Mouse (Mus musculus): ENCODE measurements around the gene Dcst1. TPM values are rescaled to one million over a fixed set of nuclear protein-coding genes. Genes with fewer than 3 reads are reported as not detected.

Gene Dcst1
- polyA plus RNA-seq, 1 experiment from 2014 or later, result 1.1 TPM

DNA sequence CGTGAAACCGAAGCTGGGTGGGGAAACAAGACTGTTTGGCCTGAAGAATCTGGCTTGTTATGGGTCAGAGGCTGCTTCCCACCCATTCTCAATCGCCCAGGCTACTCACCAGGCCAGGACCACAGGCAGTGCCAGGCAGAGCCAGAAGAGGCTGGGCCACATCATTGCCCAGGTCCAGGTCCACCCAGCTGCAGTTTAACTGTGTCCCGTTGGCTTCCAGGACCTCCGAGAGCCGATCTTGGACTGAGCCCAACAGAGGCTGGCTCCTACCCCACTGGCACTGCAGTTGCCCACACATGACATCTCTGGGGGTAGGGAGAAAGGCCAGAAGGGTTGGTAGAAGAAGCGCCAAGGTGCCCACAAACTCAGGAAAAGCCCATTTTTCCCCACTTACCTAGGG is 21.8 kb downstream of the Dcst1 start:
- Histone ChIP-seq H3K27me3 (replicated peaks; ENCODE audit: control insufficient read depth, insufficient read depth, low read length) (no peaks in the 10 kb centered on the region), H3K9me3 (ENCODE audit: control insufficient read depth, low read length) (no peaks in the 10 kb centered on the region), H3K36me3 (ENCODE audit: control insufficient read depth, insufficient read depth, low read length) (peaks cover 7% of the 10 kb centered on the region; the same call in 1 of the 2 replicates), H3K4me3 (ENCODE audit: low read length) (no peak overlapping the region), H3K4me1 (ENCODE audit: control insufficient read depth, insufficient read depth, low read depth, low read length) (peaks cover 11% of the 10 kb centered on the region), H3K27ac (ENCODE audit: low read depth, low read length) (no peak overlapping the region), H3K4me2 (ENCODE audit: low read length) (no peak overlapping the region), H3K9ac (ENCODE audit: low read depth, low read length) (no peak overlapping the region)
- WGBS, result 71% methylated on average over 7 of the region's 7 CpGs
- no peak for ATAC-seq

DNA sequence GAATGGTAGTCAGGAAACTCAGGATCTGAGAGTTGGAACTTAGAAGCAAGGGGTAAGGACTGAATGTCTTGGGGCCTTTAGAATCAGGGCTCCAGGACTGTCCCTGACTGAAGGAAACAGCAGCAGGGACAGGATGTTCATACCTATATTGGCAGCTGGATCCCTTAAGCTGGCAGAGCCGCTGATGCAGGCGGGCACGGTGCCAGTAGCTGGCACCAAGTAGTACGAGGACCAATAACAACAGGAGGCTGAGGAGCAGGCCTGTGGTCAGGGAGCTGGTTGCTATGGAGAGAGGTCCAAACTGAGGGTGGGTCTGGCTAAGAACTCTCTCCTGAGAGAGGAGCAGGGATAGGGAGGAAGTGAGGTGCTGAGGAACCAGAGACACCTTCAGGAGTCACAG is 23.3 kb downstream of the Dcst1 start:
- peaks cover 22% of the 10 kb centered on the region for H3K4me1 ChIP-seq (ENCODE audit: control insufficient read depth, insufficient read depth, low read depth, low read length)
- no peak for ATAC-seq

DNA sequence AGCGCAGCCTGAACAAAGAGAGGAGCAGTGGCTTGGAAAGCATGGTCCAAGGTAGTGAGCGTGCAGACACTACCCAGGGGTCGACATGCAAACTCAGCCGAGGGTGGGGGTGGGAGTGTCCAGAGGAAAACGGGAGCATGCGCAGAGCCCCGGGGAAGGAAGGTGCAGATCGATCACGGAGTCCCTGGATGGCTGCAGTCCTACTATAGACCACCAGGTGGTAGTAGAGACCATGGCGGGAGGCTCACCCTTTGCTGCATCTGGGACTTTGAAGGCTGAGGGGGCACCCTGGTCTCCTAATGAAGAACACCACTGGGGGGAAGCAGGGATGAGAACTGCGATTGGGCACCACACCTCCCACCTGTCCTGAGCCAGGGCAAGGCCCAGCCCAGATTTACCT is 24.6 kb downstream of the Dcst1 start:
- no peaks in the 10 kb centered on the region for H3K9me3 ChIP-seq (ENCODE audit: control insufficient read depth, low read length)
- H3K4me1 ChIP-seq (ENCODE audit: control insufficient read depth, insufficient read depth, low read depth, low read length), result peaks cover 29% of the 10 kb centered on the region
- H3K4me2 ChIP-seq (ENCODE audit: low read length), result peak overlapping the region; percentile 69
- no peak overlapping the region for H3K27ac ChIP-seq (ENCODE audit: low read depth, low read length)
- H3K27me3 ChIP-seq (replicated peaks; ENCODE audit: control insufficient read depth, insufficient read depth, low read length), result no peaks in the 10 kb centered on the region
- 3% methylated on average over 11 of the region's 11 CpGs for WGBS
- H3K4me3 ChIP-seq (ENCODE audit: low read length), result peak overlapping the region; percentile 39
- peak; percentile 68 for ATAC-seq
- H3K9ac ChIP-seq (ENCODE audit: low read depth, low read length), result peak overlapping the region; percentile 60
- H3K36me3 ChIP-seq (ENCODE audit: control insufficient read depth, insufficient read depth, low read length), result peaks cover 7% of the 10 kb centered on the region; the same call in 1 of the 2 replicates

More for the DNA sequence above, 23.3 kb downstream of the Dcst1 start:
- H3K27ac ChIP-seq (ENCODE audit: low read depth, low read length), result no peak overlapping the region
- H3K9ac ChIP-seq (ENCODE audit: low read depth, low read length), result no peak overlapping the region; the same call in 1 of the 2 replicates
- H3K36me3 ChIP-seq (ENCODE audit: control insufficient read depth, insufficient read depth, low read length), result peaks cover 7% of the 10 kb centered on the region; the same call in 1 of the 2 replicates
- no peaks in the 10 kb centered on the region for H3K27me3 ChIP-seq (replicated peaks; ENCODE audit: control insufficient read depth, insufficient read depth, low read length)
- 63% methylated on average over 4 of the region's 4 CpGs for WGBS
- H3K9me3 ChIP-seq (ENCODE audit: control insufficient read depth, low read length), result no peaks in the 10 kb centered on the region
- H3K4me2 ChIP-seq (ENCODE audit: low read length), result no peak overlapping the region
- H3K4me3 ChIP-seq (ENCODE audit: low read length), result no peak overlapping the region

DNA sequence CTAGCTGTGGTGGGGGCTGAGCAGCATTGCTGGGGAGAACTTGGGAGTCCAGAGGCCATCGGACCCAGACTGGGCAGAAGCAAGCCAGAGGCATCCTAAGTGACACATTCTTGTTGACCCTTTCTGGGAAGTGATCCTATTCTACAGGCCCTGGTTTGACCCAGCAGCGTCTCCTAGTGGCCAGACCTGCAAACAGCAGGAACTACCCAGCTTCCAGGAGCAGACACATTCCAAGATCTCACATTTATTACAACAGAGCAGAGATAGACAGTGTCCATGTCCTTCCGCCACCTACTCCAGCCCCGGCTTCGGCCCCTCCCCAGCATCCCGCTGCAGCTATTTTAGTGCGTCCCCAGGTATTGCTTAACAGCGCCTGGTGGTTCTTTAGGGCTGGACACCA is 25.6 kb downstream of the Dcst1 start:
- H3K27ac ChIP-seq (ENCODE audit: low read depth, low read length), result no peak overlapping the region
- 30% methylated on average over 8 of the region's 8 CpGs for WGBS
- no peaks in the 10 kb centered on the region for H3K9me3 ChIP-seq (ENCODE audit: control insufficient read depth, low read length)
- no peak overlapping the region for H3K9ac ChIP-seq (ENCODE audit: low read depth, low read length)
- ATAC-seq, result no peak
- no peak overlapping the region for H3K4me2 ChIP-seq (ENCODE audit: low read length)
- no peaks in the 10 kb centered on the region for H3K27me3 ChIP-seq (replicated peaks; ENCODE audit: control insufficient read depth, insufficient read depth, low read length)
- H3K4me3 ChIP-seq (ENCODE audit: low read length), result no peak overlapping the region
- H3K4me1 ChIP-seq (ENCODE audit: control insufficient read depth, insufficient read depth, low read depth, low read length), result peaks cover 29% of the 10 kb centered on the region
- peaks cover under 1% of the 10 kb centered on the region; the same call in 1 of the 2 replicates for H3K36me3 ChIP-seq (ENCODE audit: control insufficient read depth, insufficient read depth, low read length)

DNA sequence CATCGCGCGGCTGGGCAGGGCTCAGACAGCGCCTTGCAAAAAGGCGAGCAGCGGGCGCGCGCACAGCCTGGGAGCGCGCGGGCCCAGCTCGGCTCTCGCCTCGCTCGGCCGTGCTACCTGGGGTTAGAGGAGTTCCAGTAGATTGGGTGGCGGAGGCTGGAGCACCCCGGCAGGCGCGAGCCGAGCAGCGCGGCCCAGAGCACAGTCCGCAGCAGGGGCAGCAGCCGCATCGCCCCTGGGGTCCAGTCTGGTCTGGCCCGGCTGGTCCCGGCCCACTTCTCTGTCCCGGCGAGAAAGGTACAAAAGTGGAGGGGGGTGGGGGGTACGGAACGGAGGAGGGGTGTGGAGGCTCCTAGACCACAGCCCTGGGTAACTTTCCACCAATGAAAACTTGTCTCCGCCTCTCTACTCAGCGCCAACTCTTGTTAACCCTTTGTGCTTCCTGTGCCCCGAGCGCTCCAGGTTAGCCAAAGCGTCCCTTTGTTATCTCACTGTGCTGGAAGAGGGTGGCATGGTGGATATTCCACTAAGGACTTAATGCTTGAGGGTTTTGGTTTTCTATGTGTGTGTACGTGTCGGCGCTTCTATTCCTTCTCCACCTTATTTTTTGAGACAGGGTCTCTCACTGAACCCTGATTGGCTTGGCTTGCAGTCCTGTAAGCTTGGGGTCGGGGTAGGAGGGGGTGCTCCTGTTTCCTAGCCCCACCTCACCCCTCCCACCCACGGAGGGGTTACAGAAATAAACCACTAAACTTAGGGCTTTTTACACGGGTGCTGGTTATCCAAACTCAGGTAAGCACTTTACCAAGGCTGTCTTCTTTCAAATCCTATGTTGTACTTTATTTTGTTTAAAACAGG is 27.1 kb downstream of the Dcst1 start, which contains the start of gene Efna4:
Efna4 (minus strand) TSS at position 308 of the 858 bp plus-strand sequence.
- peak within 1 kb of the TSS; percentile 77 for H3K4me3 ChIP-seq (ENCODE audit: low read length)
- peaks cover 31% of the 10 kb centered on the region for H3K4me1 ChIP-seq (ENCODE audit: control insufficient read depth, insufficient read depth, low read depth, low read length)
- H3K9ac ChIP-seq (ENCODE audit: low read depth, low read length), result peak within 1 kb of the TSS; percentile 84
- H3K4me2 ChIP-seq (ENCODE audit: low read length), result peak within 1 kb of the TSS; percentile 98
- WGBS, result under 1% methylated on average over 44 of the region's 44 CpGs
- no peaks in the 10 kb centered on the region for H3K27me3 ChIP-seq (replicated peaks; ENCODE audit: control insufficient read depth, insufficient read depth, low read length)
- H3K27ac ChIP-seq (ENCODE audit: low read depth, low read length), result peak within 1 kb of the TSS; percentile 66
- H3K36me3 ChIP-seq (ENCODE audit: control insufficient read depth, insufficient read depth, low read length), result no peaks in the 10 kb centered on the region; the same call in 1 of the 2 replicates
- ATAC-seq, result peak; percentile 78
- no peaks in the 10 kb centered on the region for H3K9me3 ChIP-seq (ENCODE audit: control insufficient read depth, low read length)

DNA sequence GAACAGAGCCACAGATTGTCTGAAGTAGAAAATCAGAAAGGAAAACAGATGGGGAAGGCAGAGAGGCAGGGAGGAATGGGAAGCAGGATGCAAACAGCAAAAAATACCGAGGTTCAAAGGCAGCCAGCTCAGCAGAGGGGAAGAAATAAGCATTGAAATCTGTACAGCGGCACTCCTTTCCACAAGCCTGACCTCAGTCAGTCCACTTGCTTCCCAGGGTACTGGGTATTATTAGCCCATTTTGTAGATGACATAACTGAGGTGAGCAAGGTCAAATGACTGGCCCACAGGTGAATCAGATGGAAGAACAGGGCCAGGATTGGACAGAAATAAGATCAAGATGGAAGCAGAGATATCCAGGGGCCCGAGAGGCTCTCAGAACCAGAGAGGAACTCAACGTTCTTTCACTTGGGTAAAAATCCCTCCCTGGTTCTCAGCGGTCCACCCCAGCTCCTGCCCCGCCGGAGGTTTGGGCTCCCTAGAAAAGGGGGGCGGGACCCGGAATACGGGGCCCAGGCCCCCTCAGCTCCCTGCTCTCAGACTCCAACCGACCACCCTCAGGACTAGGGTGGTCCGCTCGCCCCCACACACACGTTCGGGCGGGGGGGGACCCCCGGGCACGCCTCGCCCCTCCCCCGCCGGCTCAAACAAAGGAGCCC is 27.9 kb downstream of the Dcst1 start:
- peak; percentile 9; the same call in 1 of the 2 replicates for ATAC-seq
- H3K4me2 ChIP-seq (ENCODE audit: low read length), result peak overlapping the region; percentile 98
- WGBS, result under 1% methylated on average over 21 of the region's 21 CpGs
- peaks cover 37% of the 10 kb centered on the region for H3K4me1 ChIP-seq (ENCODE audit: control insufficient read depth, insufficient read depth, low read depth, low read length)
- H3K27ac ChIP-seq (ENCODE audit: low read depth, low read length), result peak overlapping the region; percentile 66
- H3K9ac ChIP-seq (ENCODE audit: low read depth, low read length), result peak overlapping the region; percentile 84
- H3K9me3 ChIP-seq (ENCODE audit: control insufficient read depth, low read length), result no peaks in the 10 kb centered on the region
- peak overlapping the region; percentile 77 for H3K4me3 ChIP-seq (ENCODE audit: low read length)
- H3K27me3 ChIP-seq (replicated peaks; ENCODE audit: control insufficient read depth, insufficient read depth, low read length), result no peaks in the 10 kb centered on the region
- no peaks in the 10 kb centered on the region; the same call in 1 of the 2 replicates for H3K36me3 ChIP-seq (ENCODE audit: control insufficient read depth, insufficient read depth, low read length)

DNA sequence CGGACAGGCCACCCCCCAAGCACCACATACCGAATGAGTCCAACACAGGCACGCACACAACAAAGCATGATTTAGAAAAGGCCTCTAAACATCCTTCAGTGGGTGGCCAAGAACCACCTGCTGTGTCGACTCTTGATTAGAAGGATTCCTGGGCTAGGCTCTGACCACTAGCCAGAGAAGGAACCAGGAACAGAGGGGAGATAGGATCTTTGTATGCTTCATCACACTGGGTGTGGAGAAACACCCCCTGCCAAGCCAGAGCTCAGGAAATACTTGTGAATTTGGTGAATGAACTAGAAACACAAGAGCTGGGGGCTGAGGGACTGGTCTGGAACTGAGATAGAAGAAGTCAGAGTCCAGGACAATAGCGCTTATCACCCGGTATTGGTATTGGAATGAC is 28.5 kb downstream of the Dcst1 start:
- Histone ChIP-seq H3K9ac (ENCODE audit: low read depth, low read length) (peak overlapping the region; percentile 4; the same call in 1 of the 2 replicates), H3K4me2 (ENCODE audit: low read length) (peak overlapping the region; percentile 98), H3K36me3 (ENCODE audit: control insufficient read depth, insufficient read depth, low read length) (no peaks in the 10 kb centered on the region; the same call in 1 of the 2 replicates), H3K27me3 (replicated peaks; ENCODE audit: control insufficient read depth, insufficient read depth, low read length) (no peaks in the 10 kb centered on the region), H3K4me3 (ENCODE audit: low read length) (peak overlapping the region; percentile 77), H3K9me3 (ENCODE audit: control insufficient read depth, low read length) (no peaks in the 10 kb centered on the region), H3K4me1 (ENCODE audit: control insufficient read depth, insufficient read depth, low read depth, low read length) (peaks cover 34% of the 10 kb centered on the region), H3K27ac (ENCODE audit: low read depth, low read length) (0 out of 2 replicates have a peak overlapping the region, but pooled peaks have one; percentile 16)
- ATAC-seq, result no peak
- WGBS, result 14% methylated on average over 6 of the region's 6 CpGs

DNA sequence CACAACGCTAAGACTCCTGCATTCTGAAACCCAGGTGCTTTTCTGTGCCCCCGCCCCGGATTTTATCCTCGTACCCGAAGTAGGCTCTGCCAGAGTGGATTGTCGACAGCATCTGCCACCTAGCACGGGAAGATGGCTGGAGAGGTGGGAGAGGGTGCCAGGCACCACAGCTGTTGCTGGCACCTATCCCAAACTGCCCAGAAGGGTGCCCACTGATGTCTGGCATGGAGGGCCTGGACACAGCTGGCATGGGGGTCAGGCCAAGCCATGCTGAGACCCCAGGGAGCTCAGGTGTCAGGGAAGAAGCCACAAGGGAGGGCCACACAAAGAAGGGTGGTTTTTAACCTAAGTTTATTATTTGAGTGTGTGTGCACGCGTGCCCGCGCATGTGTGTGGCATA is 32.0 kb downstream of the Dcst1 start:
- WGBS, result 56% methylated on average over 11 of the region's 11 CpGs
- ATAC-seq, result no peak
- Histone ChIP-seq H3K4me2 (ENCODE audit: low read length) (no peak overlapping the region; the same call in 1 of the 2 replicates), H3K27ac (ENCODE audit: low read depth, low read length) (peak overlapping the region; percentile 29; the same call in 1 of the 2 replicates), H3K27me3 (replicated peaks; ENCODE audit: control insufficient read depth, insufficient read depth, low read length) (no peaks in the 10 kb centered on the region), H3K36me3 (ENCODE audit: control insufficient read depth, insufficient read depth, low read length) (no peaks in the 10 kb centered on the region), H3K9me3 (ENCODE audit: control insufficient read depth, low read length) (no peaks in the 10 kb centered on the region), H3K4me1 (ENCODE audit: control insufficient read depth, insufficient read depth, low read depth, low read length) (peaks cover 24% of the 10 kb centered on the region), H3K9ac (ENCODE audit: low read depth, low read length) (peak overlapping the region; percentile 31; the same call in 1 of the 2 replicates), H3K4me3 (ENCODE audit: low read length) (no peak overlapping the region)

DNA sequence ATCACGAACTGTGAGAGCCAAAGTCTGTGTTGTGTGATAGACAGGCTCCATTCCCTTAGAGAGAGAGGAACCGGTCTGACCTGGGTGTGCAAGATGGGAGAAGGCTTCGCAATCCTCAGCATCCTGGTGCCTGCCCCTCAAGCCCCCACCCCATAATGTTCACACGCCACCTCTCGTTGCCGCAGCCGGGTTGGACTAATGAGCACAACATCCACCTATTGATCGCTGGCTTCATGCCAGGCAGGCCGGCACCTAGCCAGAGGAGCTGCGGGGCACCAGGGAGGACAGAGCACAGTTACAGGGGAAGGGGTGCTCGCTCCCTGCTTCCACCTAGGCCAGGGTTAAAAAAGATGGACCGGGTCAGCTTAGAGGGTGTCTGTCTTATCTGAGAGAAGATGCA is 32.6 kb downstream of the Dcst1 start:
- Histone ChIP-seq H3K9me3 (ENCODE audit: control insufficient read depth, low read length) (no peaks in the 10 kb centered on the region), H3K27ac (ENCODE audit: low read depth, low read length) (0 out of 2 replicates have a peak overlapping the region, but pooled peaks have one; percentile 1), H3K36me3 (ENCODE audit: control insufficient read depth, insufficient read depth, low read length) (no peaks in the 10 kb centered on the region), H3K4me1 (ENCODE audit: control insufficient read depth, insufficient read depth, low read depth, low read length) (peaks cover 22% of the 10 kb centered on the region), H3K4me2 (ENCODE audit: low read length) (peak overlapping the region; percentile 34), H3K27me3 (replicated peaks; ENCODE audit: control insufficient read depth, insufficient read depth, low read length) (no peaks in the 10 kb centered on the region), H3K9ac (ENCODE audit: low read depth, low read length) (peak overlapping the region; percentile 30; the same call in 1 of the 2 replicates), H3K4me3 (ENCODE audit: low read length) (no peak overlapping the region)
- no peak for ATAC-seq
- WGBS, result 37% methylated on average over 12 of the region's 12 CpGs

All from hindbrain, embryonic 16.5 days (tissue).